Mouse (Mus musculus) yolk sac, embryonic 10.5 days (tissue): ENCODE measurements around the gene Hmga1.

ENCODE experiments used
- DNase-seq: peaks from one replicate; pipeline ENCODE4 v3.0.0-alpha.2; 2017; ENCODE audit warnings: low spot score

Hmga1 gene

DNA sequence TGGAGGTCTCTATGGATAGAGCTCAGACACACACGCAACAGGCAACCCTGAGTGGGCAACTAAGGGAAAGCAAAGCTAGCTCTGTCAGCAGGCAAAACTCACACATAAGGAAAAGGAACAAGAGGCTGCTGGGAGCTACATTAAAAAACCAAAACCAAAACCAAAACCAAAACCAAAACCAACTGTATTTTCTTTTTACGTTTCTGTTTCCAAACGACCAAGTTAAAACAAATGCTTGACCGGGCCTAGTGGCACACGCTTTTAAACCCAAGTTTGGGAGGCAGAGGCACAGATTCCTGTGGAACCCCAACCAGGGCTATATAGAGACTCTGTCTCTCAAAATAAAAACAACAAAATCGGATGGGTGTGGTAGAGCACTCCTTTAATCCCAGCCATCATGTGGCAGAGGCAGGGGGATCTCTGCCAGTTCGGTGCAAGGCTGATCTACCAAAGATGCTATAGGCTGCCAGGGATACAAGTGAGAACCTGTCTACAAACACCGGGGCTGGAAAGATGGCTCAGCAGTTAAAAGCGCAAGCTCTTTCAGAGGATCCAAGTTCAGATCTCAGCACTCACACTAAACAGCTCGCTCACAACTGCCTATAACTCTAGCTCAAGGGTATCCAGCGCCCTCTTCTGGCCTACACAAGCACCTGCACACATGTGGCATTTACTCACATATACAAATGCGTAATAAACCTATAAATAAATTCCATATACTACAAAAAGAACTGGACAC, 35.7 kb downstream of the Hmga1 start:
- DNase-seq = no peak

DNA sequence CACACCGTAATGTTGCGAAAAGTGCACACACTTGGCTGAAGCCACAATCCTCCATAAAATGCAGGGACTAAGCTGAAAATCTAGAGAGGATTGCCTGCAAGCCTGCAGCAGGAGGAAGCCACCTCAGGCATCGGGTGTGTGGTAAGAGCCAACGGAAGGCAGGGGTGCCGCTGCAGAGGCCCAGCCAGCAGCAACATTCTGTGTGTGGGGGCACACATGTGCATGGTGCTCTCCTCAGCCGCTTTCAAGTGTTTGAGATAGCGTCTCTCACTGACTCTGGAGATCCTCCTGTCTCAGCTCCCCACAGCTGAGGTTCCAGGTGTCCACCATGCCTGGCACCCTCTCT, 36.2 kb downstream of the Hmga1 start:
- DNase-seq = no peak

DNA sequence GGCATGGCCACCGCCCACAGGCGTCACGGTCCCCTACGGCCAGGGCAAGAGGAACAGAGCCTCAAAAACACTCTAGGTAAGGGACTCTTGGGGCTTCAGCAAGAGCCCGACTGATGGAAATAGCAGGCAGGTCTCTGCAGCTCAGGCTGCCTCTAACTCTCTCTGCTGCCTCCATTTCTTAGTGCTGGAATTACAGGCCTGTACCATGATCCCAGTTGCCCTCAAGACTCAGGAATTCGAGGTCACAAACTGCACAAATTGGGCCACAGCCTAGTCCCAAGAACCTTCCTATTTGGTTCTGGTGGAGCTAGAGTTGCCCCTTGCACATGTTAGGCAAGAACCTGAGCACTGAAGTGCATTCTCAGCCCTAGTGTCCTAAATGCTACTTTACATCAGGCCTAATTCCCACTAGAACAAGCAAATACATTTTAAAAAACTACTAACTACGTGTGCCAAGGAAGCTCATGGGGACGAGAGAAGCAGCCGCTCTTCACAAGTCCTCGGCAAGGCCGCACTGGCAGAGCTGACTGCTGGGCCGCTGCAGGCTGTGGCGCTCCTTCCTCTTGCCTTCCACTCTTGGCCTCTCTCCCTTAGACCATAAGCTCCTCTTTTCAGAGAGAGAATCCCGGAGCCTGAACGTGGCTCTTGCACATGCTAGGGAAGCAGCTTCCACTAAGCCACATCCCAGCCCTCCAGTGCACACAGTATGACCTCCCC, 39.5 kb downstream of the Hmga1 start:
- DNase-seq = no peak

DNA sequence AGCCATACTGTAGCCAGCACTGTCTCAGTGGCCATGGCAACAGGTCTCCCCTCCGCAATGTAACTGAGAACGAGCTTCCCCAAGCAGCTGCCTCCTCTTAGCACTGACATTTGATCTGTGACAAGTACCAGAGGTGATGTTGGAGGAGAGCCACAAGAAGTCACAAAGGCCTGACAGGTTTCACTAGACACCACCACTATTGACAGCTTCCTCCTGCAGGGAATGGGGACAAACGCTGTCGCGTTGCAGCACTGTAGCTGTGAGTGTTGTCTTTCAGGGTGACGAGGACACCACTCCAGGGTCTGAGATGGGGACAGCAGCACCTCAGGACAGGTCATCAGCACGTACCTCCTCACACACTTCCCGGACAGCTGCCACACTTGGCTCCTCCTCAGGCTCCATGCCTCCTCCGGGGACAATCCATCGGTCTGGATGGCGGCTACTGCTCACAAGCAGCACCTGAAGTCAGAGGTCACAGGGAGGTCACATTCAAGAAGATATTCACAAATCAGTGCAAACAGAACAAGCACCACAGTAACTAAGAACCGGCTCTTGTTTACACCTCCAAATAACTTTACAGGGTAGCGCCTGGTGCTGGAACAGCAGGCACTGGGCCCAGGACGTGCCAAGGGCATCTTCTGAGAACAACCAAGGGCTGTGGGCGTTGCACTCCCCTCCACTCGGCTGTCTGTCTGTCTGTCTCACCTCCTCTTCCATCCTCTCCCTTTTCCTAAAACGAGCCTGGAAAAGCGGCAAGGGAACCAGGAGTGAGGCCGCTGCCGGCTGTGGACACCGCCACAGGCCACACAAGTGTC, 40.3 kb downstream of the Hmga1 start:
- DNase-seq = no peak

DNA sequence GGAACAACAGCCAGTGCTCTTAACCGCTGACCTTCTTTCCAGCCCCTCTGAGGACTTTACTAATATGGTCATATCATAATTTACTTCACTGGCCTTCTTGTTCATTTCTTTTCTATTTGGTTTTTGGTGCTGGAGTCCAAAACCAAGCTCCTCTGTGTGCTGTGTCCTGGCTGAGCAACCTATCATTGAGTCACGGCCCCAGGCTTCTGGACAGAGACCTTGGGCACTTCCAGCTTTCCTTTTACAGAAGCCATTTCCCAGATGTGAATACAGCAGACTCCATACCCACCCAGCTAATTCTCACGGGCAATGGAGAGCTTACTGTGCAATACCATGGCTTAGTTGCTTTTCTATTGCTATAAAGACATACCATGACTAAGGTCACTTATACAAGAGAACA, 44.0 kb downstream of the Hmga1 start:
- DNase-seq = no peak

DNA sequence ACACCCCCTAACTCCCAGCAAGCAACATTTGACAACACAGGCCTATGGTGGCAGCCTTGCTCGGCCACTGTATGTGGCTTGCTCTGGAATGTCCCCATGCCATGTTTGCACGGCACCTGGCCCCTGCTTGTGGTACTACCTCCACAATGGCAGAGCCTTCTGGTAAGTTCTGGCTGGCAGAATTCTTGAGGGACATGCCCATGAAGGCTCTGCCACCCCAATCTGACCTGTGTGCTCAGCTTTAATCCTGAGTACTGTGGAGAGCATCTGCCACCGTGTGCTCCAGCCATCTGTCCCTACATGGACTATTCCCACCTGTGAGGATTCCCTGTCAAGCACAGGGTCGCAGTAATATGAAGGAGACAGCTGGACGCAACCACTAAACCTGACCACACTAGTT, 44.6 kb downstream of the Hmga1 start:
- DNase-seq = no peak

DNA sequence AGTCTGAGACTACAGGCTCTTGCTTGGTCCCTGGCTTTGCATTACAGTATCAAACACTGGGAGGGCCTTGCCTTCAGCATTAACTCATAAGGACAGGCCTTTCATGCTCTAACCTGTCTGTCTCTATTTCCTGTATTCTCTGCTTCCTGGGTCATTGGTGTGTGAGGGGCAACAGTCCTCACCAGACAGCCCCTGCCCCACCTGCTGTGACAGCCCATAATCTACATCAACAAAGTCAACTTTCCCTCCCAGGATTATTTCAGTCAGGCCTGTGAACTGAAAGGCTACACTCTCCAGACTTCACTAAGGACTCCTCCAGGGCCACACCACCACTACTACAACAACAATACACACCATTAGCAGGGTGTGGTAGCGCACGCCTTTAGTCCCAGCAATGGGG, 46.7 kb downstream of the Hmga1 start:
- DNase-seq = no peak

DNA sequence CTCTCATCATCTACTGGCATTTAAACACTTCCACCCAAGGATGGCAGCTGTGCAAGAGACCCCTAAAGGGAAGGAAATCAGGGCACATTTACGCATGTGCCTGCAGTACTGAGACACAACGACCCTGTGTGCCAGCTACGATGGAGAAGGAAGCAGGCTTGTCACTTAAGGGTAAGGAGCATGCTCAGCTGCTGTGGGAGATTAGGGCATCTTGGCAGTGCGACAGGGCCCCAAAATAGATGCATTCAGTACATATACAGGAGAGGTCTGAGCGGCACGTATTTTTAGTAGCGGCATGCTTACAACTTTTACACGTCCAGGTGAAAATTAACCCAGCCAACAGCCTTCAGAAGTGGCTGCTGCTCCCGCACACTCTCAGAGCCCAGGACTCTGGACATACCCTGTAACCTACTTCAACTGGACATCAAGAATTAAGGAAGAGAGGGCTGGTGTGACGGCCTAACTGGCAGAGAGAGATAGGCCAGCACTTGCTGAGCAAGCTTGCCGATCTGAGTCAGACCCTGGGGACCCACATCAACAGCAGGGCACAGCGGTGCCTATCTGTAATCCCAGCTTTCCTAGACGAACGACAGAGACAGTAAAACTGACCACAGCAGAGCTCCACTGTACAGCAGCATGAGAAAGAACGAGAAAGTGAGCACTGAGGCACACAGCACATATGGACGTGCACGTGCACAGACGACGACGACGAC, 47.4 kb downstream of the Hmga1 start:
- DNase-seq = no peak

DNA sequence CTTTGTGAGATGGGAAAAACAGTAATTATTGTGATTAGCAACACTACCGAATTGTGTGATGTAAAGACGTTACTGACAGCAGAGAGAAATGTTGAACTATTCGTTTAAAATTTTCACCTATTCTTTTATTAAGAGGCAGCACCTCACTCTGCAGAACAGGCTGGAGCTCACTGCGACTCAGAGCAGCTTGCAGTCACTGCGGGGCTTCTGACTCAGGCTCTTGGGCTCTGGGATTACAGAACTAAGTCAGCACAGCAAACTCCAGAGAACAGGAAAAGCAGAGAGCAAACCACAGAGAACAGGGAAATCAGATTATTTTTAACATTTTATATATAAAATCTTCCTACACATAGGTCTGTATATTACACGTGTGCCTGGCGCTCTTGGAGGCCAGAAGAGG, 53.3 kb downstream of the Hmga1 start:
- DNase-seq = no peak

DNA sequence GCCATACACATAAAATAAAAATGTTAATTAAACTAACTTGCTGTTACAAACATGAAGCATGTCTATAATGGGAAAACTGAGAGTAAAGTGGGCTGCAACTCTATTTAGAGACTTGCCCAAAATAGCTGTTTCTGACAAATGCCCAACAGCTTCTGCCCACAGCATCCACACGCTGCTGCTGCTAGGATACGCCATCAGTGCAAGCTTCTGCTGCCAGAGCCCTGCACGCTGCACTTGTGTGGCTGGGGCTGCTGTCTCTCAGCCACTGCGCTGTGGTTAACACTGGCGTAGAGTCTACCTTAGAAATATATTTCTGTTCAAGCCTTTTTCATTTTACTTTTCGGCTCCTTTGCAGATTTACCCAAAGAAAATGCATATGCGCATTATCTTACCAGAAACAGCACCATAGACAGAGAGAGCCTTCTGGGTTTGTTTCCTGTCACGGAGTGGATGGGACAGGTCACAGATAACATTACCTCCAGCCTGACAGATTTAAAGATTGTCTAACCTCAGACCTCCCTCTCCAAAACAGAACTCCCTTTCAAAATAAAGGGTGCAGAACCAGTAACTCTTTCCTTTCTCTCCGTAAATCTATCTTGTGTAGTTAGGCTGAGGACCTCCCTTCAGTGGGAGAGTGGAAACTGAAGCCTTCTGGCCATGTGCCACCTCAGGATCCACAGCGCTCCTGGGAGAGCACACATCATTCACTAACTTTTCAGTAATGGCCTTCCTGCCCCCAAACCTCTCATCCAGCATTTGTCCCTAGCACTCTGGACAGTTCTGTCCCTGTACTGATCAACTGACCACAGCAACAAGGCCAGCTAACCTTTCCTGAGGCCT, 54.6 kb downstream of the Hmga1 start:
- no peak for DNase-seq

DNA sequence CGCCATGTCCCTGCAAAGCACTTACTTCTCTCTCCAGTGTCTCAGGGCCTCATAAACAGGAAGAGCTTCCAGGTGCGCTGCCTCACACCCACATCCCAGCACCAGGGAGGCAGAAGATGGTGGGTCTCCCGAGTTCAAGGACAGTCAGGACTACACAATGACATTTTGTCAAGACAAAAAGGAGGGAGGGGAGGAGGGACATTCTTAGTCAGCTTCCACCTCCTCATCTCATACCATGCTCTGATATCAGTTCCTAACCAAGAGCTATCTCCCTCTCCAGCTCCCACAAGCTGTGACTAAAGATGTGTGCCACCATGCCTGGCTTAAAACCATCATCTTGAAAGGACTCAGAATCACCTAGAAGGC, 55.2 kb downstream of the Hmga1 start:
- DNase-seq = no peak

DNA sequence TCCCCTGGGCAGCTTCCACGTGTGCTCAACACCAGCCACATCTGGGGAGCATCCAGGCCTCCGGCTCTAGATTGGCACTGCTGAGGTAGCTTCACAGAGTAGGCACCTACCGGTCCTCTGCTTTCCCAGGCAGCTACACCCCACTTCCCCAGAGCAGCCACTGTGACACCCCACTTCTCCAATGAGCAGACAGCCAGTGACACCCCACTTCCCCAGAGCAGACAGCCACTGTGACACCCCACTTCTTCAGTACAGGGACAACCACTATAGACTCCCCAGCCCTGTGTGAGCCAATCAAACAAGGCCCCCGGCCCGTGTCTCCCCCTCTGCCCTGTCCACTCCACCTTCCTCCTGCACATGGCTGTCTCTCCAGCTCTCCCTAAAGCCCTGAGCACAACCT, 55.7 kb downstream of the Hmga1 start:
- DNase-seq = no peak

DNA sequence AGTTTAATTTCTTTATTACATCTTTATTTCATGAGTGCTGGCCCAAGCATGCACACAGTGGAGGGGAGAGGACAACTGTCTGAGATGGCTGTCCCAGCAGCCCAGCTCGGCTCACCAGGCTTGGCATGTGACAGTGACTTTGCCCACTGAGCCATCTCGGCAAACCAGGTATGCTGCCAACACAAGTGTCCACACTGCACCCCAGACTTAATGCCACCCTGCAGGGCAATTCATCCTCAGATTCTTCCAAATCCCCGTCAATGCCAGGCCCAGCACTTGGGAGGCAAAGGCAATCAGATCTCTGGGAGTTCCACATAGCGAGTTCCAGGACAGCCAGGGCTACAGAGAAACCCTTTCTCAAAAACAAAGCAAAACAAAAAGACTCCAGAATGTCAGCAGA, 56.7 kb downstream of the Hmga1 start:
- no peak for DNase-seq
